In genomic region chr10:7866762-7867665, GRCm38 (mm10) we compare ENCODE assay signal across 9 mouse cellular contexts. TPM values are rescaled to one million over a fixed set of nuclear protein-coding genes. Genes with fewer than 3 reads are reported as not detected.
DNase-seq lines count a peak whose midpoint lies in the region; ATAC-seq and TF ChIP-seq lines count a peak whose summit lies in the region.
"Had no signal": no experiment of that assay in that cellular context is flagged by ENCODE, and none has a peak within 500 bp of the region (broad histone marks: within the 10 kb centered on the region; RNA-seq: fewer than 3 reads in every experiment).

No protein-coding gene starts in this region.

- in situ Hi-C loops in ES-E14 (cut with MboI; ENCODE audit: low sequenced_read_pairs in 2 of 2, unreplicated experiment in 2 of 2), result no loop called here

- H3K4me1 ChIP-seq in heart, adult 2 months (ENCODE audit: control insufficient read depth, insufficient read depth, low read length), result no peaks in the 10 kb centered on the region
- H3K4me1 ChIP-seq in ES-E14 (ENCODE audit: control insufficient read depth in 2 of 2, insufficient read depth in 2 of 2, low read length in 2 of 2, poor library complexity in 1 of 2), result peaks cover 0 to 11% of the 10 kb centered on the region in 2 experiments; a peak in 1 of 4 replicates
- H3K4me1 ChIP-seq in embryonic facial prominence, embryonic 12.5 days, result 0 out of 2 replicates have a peak, but pooled peaks cover 7% of the 10 kb centered on the region
- H3K4me1 ChIP-seq in limb, embryonic 12.5 days (replicated peaks), result peaks cover 30% of the 10 kb centered on the region
- peaks cover 9% of the 10 kb centered on the region for H3K4me1 ChIP-seq in neural tube, embryonic 15.5 days

- TF ChIP-seq CTCF in heart, adult 2 months (IDR thresholded peaks at IDR 0.05), result peak; percentile 44

- peak overlapping the region; percentile 60 for H3K4me2 ChIP-seq in embryonic facial prominence, embryonic 12.5 days (replicated peaks)
- peak overlapping the region; percentile 78 for H3K4me2 ChIP-seq in limb, embryonic 12.5 days
- peak overlapping the region; percentile 69 for H3K4me2 ChIP-seq in neural tube, embryonic 15.5 days

- no peak overlapping the region for H3K9ac ChIP-seq in heart, adult 2 months (ENCODE audit: low read depth, low read length)
- peak overlapping the region; percentile 45 for H3K9ac ChIP-seq in ES-E14 (ENCODE audit: insufficient read depth, low read depth, low read length, poor library complexity, severe bottlenecking)
- peak overlapping the region; percentile 41 for H3K9ac ChIP-seq in embryonic facial prominence, embryonic 12.5 days
- peak overlapping the region; percentile 54 for H3K9ac ChIP-seq in limb, embryonic 12.5 days (replicated peaks)
- H3K9ac ChIP-seq in neural tube, embryonic 15.5 days (replicated peaks), result peak overlapping the region; percentile 40; the same call in 1 of the 2 replicates

- H3K27me3 ChIP-seq in heart, adult 2 months (ENCODE audit: control insufficient read depth, insufficient read depth, low read length), result 0 out of 2 replicates have a peak, but pooled peaks cover 1% of the 10 kb centered on the region
- H3K27me3 ChIP-seq in embryonic facial prominence, embryonic 12.5 days, result peaks cover 23% of the 10 kb centered on the region
- peaks cover 39% of the 10 kb centered on the region for H3K27me3 ChIP-seq in limb, embryonic 12.5 days
- H3K27me3 ChIP-seq in neural tube, embryonic 15.5 days (replicated peaks), result peaks cover 12% of the 10 kb centered on the region

- no peaks in the 10 kb centered on the region for H3K79me2 ChIP-seq in heart, adult 2 months (replicated peaks; ENCODE audit: control insufficient read depth, insufficient read depth, low read length)

- no peaks in the 10 kb centered on the region for H3K9me3 ChIP-seq in ES-E14 (ENCODE audit: control insufficient read depth, insufficient read depth, low read depth, low read length)
- no peaks in the 10 kb centered on the region for H3K9me3 ChIP-seq in embryonic facial prominence, embryonic 12.5 days
- no peaks in the 10 kb centered on the region for H3K9me3 ChIP-seq in limb, embryonic 12.5 days
- no peaks in the 10 kb centered on the region for H3K9me3 ChIP-seq in neural tube, embryonic 15.5 days (replicated peaks)

- H3K4me3 ChIP-seq in heart, adult 2 months, result peak overlapping the region; percentile 26
- peak overlapping the region; percentile 63 to 66 for H3K4me3 ChIP-seq in ES-E14 (ENCODE audit: insufficient read depth in 1 of 2, low read depth in 1 of 2, low read length in 2 of 2, poor library complexity in 1 of 2, severe bottlenecking in 1 of 2)
- H3K4me3 ChIP-seq in embryonic facial prominence, embryonic 12.5 days, result peak overlapping the region; percentile 35
- H3K4me3 ChIP-seq in limb, embryonic 12.5 days (replicated peaks), result peak overlapping the region; percentile 42
- peak overlapping the region; percentile 40 for H3K4me3 ChIP-seq in neural tube, embryonic 15.5 days (replicated peaks)
- H3K4me3 ChIP-seq: myocyte had no signal

- TF ChIP-seq POLR2A in heart, adult 2 months (IDR thresholded peaks at IDR 0.05; ENCODE audit: insufficient read depth, low read depth, low read length), result no peak

- WGBS in heart, adult 2 months, result 20% methylated on average over 50 of the region's 50 CpGs
- 18% methylated on average over 50 of the region's 50 CpGs for WGBS in embryonic facial prominence, embryonic 12.5 days
- WGBS in limb, embryonic 12.5 days, result 19% methylated on average over 50 of the region's 50 CpGs
- 18% methylated on average over 50 of the region's 50 CpGs for WGBS in neural tube, embryonic 15.5 days

- TF ChIP-seq EP300 in heart, adult 2 months (IDR thresholded peaks at IDR 0.05; ENCODE audit: insufficient read depth, low read depth, low read length), result no peak

- DNase-seq in heart, adult 2 months, result peak; percentile 45 to 49
- DNase-seq in heart, postnatal 25 days (ENCODE audit: low spot score), result no peak
- no peak for DNase-seq in ES-E14 (ENCODE audit: low read depth, low spot score)
- DNase-seq in heart, postnatal 36 days, result peak; percentile 43 to 48
- DNase-seq in right cerebral cortex, adult 18-20 months, result no peak

- H3K27ac ChIP-seq in heart, adult 2 months, result no peak overlapping the region
- H3K27ac ChIP-seq in ES-E14 (ENCODE audit: insufficient read depth, low read depth, low read length, poor library complexity, severe bottlenecking), result no peak overlapping the region
- H3K27ac ChIP-seq in embryonic facial prominence, embryonic 12.5 days, result no peak overlapping the region
- H3K27ac ChIP-seq in limb, embryonic 12.5 days, result no peak overlapping the region
- no peak overlapping the region for H3K27ac ChIP-seq in neural tube, embryonic 15.5 days (replicated peaks)

- intact Hi-C loops in heart, adult 2 months (cut with DNase I), result no loop called here
- intact Hi-C loops in heart, postnatal 25 days (cut with DNase I), result no loop called here
- intact Hi-C loops in heart, postnatal 36 days (cut with DNase I), result no loop called here

- no peaks in the 10 kb centered on the region for H3K36me3 ChIP-seq in heart, adult 2 months (ENCODE audit: control insufficient read depth, insufficient read depth, low read length)
- H3K36me3 ChIP-seq in ES-E14 (ENCODE audit: control insufficient read depth, insufficient read depth, low read length, poor library complexity, severe bottlenecking), result no peaks in the 10 kb centered on the region
- no peaks in the 10 kb centered on the region for H3K36me3 ChIP-seq in embryonic facial prominence, embryonic 12.5 days
- no peaks in the 10 kb centered on the region for H3K36me3 ChIP-seq in limb, embryonic 12.5 days
- no peaks in the 10 kb centered on the region for H3K36me3 ChIP-seq in neural tube, embryonic 15.5 days

- ATAC-seq in embryonic facial prominence, embryonic 12.5 days (ENCODE audit: insufficient number of reproducible peaks, insufficient read depth, low FRiP score, low TSS enrichment), result no peak
- ATAC-seq in limb, embryonic 12.5 days (ENCODE audit: insufficient number of reproducible peaks, insufficient read depth, low FRiP score, low TSS enrichment, low read depth), result no peak
- ATAC-seq in neural tube, embryonic 15.5 days (ENCODE audit: low FRiP score), result peak; percentile 29; the same call in 1 of the 2 replicates

TF ChIP-seq in ES-E14, 5 proteins besides CTCF, POLR2A, EP300 and RAD21:
- TF ChIP-seq ZC3H11A (IDR thresholded peaks at IDR 0.05; ENCODE audit: borderline replicate concordance, low read depth, low read length) (no peak), CHD2 (IDR thresholded peaks at IDR 0.05; ENCODE audit: low read depth, low read length) (no peak)

RNA-seq across cellular contexts. Expression of gene Zc3h12d, which starts 34.7 kb away (rescaled TPM):
- under 1 TPM; 0.21 to 0.32 TPM for total RNA-seq in heart, adult 2 months (2021)
- polyA plus RNA-seq in heart, adult 2 months (2012; rRNA removed), result 0.35 and 0.50 TPM in 2 replicates
- total RNA-seq in heart, postnatal 25 days (2021), result under 1 TPM; 0.18 to 0.25 TPM
- total RNA-seq in ES-E14 (2012; rRNA removed), result 0.04 and 0.11 TPM in 2 replicates
- polyA plus RNA-seq in embryonic facial prominence, embryonic 12.5 days (2016; fragmentation: Nextera tagmentation; extraction: Ambion mirVana), result 0.05 and 0.10 TPM in 2 replicates
- under 1 TPM; 0.38 to 0.42 TPM for total RNA-seq in heart, postnatal 36 days (2021)
- polyA plus RNA-seq in limb, embryonic 12.5 days (2016; fragmentation: Nextera tagmentation; extraction: Ambion mirVana), result 0.29 TPM in 2 replicates
- polyA plus RNA-seq in neural tube, embryonic 15.5 days (2015; fragmentation: Nextera tagmentation; extraction: Ambion mirVana), result 0.19 and 0.34 TPM in 2 replicates
- polyA plus RNA-seq: myocyte had no signal

Comparison
In these comparisons a context has a peak if more than half of its experiments do, and no peak if none do; other contexts are left out.
1. DNase-seq: peak in heart, adult 2 months (2 of 2) and heart, postnatal 36 days (2 of 2); none in heart, postnatal 25 days (single experiment), ES-E14 (single experiment) and right cerebral cortex, adult 18-20 months (single experiment).
2. Peak in every context shown above with its lines, with median percentiles within 50 percentile points of each other: H3K4me3 ChIP-seq and H3K4me2 ChIP-seq.